Mouse (Mus musculus): ENCODE results near the gene Rnf31.

DNA sequence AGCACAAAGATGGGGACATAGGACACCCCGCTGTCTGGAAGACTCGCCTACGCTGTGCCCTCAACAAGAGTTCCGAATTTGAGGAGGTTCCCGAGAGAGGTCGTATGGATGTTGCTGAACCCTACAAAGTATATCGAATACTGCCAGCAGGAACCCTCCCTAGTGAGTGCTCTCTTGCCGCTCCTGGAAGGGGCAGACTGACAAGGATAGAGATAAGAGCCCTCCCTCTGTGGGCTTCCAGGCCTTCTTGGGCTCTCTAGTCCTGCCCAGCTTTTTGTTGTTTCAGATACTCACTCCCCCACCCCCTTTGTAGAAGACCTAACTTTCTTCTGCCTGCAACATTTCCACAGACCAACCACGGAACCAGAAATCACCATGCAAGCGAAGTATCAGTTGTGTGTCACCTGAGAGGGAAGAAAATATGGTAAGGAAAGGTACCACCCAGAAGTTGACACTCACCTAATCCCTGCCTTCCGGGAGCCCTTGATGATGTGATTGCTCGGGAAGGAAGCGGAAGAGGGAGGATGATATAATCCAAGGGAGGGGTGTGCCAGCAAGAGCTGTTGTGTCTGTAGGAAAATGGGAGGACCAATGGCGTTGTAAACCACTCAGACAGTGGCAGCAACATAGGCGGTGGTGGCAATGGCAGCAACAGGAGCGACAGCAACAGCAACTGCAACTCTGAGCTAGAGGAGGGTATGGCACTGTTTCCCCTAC, 14.4 kb downstream of the Rnf31 start:
- TF ChIP-seq EP300 (IDR thresholded peaks at IDR 0.05; ENCODE audit: low read depth) (no peak), CTCF (IDR thresholded peaks at IDR 0.05; ENCODE audit: low read depth) (no peak)
